Mouse (Mus musculus) lung, adult 2 months (tissue): ENCODE measurements at regions not wholly inside any gene's neighbourhood (a gene's known extent, or its start where the extent isn't known, plus 50 kb on each side); places are given as distances from the start of the nearest gene placed in this dataset.

Experiments used
- DNase-seq: peaks from one replicate; pipeline ENCODE4 v3.0.0; 2022
- H3K4me1 ChIP-seq: fragments of 200-500 bp; 2 replicates; pipeline ENCODE4 v1.6.1; 2011; ENCODE audit warnings: low read length; ENCODE audit not compliant: control insufficient read depth, insufficient read depth
- H3K4me3 ChIP-seq: fragments of 200-500 bp; replicated peaks from 2 replicates; pipeline ENCODE3; 2011; ENCODE audit warnings: low read depth, mild to moderate bottlenecking, control low read depth, low read length; ENCODE audit errors: extremely low read depth
- CTCF ChIP-seq: fragments of 200-500 bp; IDR thresholded peaks from 2 replicates; pipeline ENCODE4 v1.5.1; 2011; ENCODE audit warnings: mild to moderate bottlenecking, low read length, control low read depth; ENCODE audit not compliant: insufficient read depth
- POLR2A ChIP-seq: fragments of 200-500 bp; IDR thresholded peaks from 2 replicates; pipeline ENCODE4 v1.6.1; 2011; ENCODE audit warnings: low read depth, mild to moderate bottlenecking, control low read depth, low read length, borderline replicate concordance; ENCODE audit errors: extremely low read depth
- WGBS: fragments of 180-500 bp; shearing (Covaris S2); methylation state at CpG from one replicate; pipeline ENCODE4 v1.1.7; 2018; 5-methylcytosine and 5-hydroxymethylcytosine counted together

DNA sequence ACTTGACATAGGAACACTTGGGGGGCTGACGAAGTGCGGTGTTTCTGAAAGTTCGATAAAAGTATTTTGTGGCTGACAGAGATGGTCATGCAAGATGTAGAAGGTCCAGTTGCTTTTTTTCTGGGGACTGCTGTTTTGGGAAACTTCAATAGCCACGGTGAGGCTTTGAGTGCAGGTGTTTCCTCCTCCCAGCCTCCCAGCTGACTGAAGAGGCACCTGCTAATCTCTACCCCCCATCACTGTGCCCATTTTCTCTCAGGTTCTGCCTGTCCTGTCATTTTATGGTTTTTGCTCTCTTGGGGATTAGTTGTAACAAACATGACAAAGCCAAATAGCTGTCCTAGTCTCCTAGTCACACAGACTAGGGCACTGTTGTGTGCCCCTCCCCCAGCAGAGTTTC lies 495.1 kb upstream of the Adgrl2 start:
- WGBS: 69% methylated on average over 4 of the region's 4 CpGs
- DNase-seq: no peak
- H3K4me1 ChIP-seq: no peaks in the 10 kb centered on the region
- H3K4me3 ChIP-seq: no peak overlapping the region
- TF ChIP-seq CTCF: no peak
- no peak for TF ChIP-seq POLR2A

GRCm38 (mm10) chr3:149484319-149484718 lies 494.0 kb upstream of the Adgrl2 start:
- whole genome bisulfite sequencing: 76% methylated on average over 2 of the region's 2 CpGs
- TF ChIP-seq POLR2A (no peak), CTCF (no peak)
- no peak overlapping the region for H3K4me3 ChIP-seq
- no peaks in the 10 kb centered on the region for H3K4me1 ChIP-seq
- no peak for DNase-seq

GRCm38 (mm10) chr3:149476151-149476550 lies 485.8 kb upstream of the Adgrl2 start:
- DNase-seq: no peak
- TF ChIP-seq POLR2A (no peak), CTCF (no peak)
- no peak overlapping the region for H3K4me3 ChIP-seq
- WGBS: 72% methylated on average over 2 of the region's 2 CpGs
- H3K4me1 ChIP-seq: no peaks in the 10 kb centered on the region

DNA sequence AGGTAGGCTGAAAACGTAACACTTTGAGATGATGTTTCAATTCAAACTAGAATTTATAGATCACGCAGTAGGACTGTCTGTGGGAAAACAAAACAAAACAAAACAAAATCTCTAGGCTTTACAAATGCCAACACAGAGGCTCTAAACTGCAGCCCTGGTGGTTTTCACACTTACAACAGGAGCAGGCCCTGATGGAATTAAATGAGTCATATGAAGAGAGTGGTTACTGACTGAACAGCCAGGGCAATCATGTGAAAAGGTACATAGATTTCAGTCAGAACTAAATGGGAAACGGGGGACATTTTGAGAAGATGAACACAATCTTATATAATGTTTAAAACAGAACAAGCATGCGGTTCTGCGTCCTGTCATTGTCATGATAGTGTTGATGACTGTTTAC lies 476.6 kb upstream of the Adgrl2 start:
- Histone ChIP-seq H3K4me3 (no peak overlapping the region), H3K4me1 (no peaks in the 10 kb centered on the region)
- TF ChIP-seq POLR2A: no peak
- TF ChIP-seq CTCF: no peak
- WGBS: 87% methylated on average over 5 of the region's 5 CpGs
- DNase-seq: no peak

DNA sequence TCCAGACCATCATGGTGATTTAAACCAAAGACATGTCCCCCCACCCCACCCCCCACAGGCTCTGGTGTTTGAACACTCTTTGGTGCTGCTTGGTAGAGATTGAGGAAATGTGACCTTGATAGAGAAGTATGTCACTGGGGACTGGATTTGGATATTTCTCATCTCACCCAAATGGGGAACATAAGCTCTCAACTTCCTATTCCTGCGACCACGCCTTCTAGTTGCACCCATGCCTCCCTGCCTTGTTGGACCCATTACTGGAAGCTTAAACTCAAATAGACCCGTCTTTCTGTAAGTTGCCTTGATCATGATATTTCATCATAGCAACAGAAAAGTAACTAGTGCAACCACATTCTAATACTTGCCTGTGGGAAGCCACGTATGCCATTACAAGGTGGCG lies 474.2 kb upstream of the Adgrl2 start:
- 95% methylated on average over 5 of the region's 5 CpGs for WGBS

GRCm38 (mm10) chr3:149462121-149462541 lies 471.8 kb upstream of the Adgrl2 start:
- DNase-seq: no peak
- 81% methylated on average over 2 of the region's 2 CpGs for WGBS

More for the DNA sequence above, 474.2 kb upstream of the Adgrl2 start:
- Histone ChIP-seq H3K4me1 (no peaks in the 10 kb centered on the region), H3K4me3 (no peak overlapping the region)
- DNase-seq: no peak
- TF ChIP-seq POLR2A: no peak
- no peak for TF ChIP-seq CTCF

DNA sequence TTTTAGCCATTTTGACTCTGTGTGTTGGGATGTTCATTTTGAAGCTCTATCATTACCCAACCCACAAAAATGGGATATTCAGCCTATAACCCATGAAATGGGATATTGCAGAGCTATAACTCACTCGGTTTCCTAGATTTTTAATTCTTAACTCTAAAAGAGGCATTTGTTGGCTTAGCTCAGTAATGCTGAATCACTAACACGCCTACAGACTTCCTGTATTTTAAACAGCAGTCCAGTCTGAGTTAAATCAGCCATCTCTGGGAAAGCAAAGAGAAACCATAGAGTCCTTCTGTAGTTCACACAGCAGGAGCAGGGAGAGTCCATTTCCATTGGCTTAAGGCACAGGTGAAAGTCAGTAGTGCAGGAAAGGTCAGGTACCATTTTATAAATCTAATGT lies 471.3 kb upstream of the Adgrl2 start:
- DNase-seq: no peak
- 62% methylated on average over 2 of the region's 2 CpGs for WGBS
- Histone ChIP-seq H3K4me1 (no peaks in the 10 kb centered on the region), H3K4me3 (no peak overlapping the region)
- TF ChIP-seq POLR2A (no peak), CTCF (no peak)

More at GRCm38 (mm10) chr3:149462121-149462541, 471.8 kb upstream of the Adgrl2 start:
- TF ChIP-seq CTCF (no peak), POLR2A (no peak)
- no peaks in the 10 kb centered on the region for H3K4me1 ChIP-seq
- no peak overlapping the region for H3K4me3 ChIP-seq

DNA sequence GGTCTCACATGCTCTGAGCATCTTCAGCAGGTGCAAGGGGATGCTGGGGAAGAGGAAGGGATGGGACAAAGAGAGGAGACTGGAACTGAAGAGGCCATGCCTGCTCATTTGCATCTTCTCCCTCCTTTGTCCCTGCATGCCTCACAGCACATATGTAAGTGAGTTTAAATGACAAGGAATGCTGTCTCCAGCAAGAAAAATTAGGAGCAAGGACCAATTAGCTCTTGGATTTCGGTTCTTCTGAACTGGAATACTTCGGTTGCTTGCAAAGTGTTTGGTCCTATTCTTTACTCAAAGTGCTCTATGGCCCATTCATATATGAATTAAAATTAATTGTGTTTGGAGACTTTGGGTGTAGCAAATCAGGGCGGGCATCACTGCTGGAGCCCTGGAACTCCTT lies 459.0 kb upstream of the Adgrl2 start:
- no peaks in the 10 kb centered on the region for H3K4me1 ChIP-seq
- no peak for DNase-seq
- TF ChIP-seq CTCF (no peak), POLR2A (no peak)
- 86% methylated on average over 3 of the region's 3 CpGs for WGBS
- no peak overlapping the region for H3K4me3 ChIP-seq

DNA sequence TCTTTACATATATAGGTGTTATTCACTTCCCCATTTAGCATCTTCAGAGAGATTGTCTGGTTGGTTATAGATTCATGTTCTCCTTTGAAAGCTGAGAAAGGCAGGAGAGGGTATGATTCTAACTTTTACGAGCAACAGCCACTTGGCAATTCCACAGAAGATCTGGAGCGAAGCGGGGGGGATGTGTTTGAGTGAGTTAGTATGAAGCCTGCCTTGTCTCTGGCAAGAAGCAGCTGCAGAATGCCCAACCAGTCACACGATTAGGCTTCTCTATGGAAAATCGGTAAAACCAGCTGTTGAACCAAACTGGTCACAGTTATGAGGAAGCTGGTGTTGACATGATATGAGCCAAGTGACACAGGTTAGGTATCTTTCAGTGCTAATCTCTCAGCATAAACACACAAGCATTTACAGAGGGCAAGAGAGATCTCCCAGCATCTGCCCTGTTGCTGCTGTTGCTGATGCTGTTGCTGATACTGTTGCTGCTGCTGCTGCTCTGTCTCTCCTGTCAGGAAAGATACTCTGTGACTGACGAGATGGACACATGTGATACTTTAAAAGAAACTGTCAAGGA lies 455.7 kb upstream of the Adgrl2 start:
- WGBS: 74% methylated on average over 6 of the region's 6 CpGs
- no peak for TF ChIP-seq CTCF
- Histone ChIP-seq H3K4me3 (no peak overlapping the region), H3K4me1 (no peaks in the 10 kb centered on the region)
- no peak for DNase-seq

DNA sequence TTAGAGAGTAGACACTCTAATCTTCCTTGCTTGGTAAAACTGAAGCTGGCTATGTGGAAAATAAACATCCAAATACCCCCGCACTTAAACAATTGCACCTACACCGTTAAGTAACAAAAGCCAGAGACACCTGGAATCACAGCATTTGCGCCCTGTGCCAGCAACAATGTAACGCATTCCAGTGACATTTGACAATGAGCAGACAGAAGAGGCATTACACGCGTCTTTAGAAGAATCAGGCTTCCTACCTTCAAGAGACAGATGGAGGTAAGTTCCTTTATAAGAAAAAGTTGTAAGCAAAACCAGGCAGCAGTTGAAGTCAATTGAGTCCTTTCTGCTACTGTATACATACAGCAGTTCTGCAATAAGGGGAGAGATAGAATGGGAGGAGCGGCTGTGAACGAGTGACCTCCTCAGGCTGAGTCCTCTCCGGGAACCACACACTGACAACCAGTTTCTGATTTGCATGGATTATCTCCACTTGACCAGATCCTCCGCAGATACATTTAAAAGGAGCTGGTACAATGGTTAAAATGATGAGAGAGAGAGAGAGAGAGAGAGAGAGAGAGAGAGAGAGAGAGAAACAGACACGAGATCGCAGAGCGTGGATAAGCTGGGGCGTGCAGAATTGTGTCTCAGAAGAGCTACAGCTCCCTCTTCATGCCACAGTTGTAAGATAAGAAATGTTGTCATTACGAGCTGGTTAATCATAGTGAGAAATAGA lies 454.7 kb upstream of the Adgrl2 start:
- no peak for DNase-seq

More for the DNA sequence above, 454.7 kb upstream of the Adgrl2 start:
- Histone ChIP-seq H3K4me1 (no peaks in the 10 kb centered on the region), H3K4me3 (peak overlapping the region; percentile 68)
- TF ChIP-seq CTCF (peak; percentile 55), POLR2A (no peak)
- 8% methylated on average over 15 of the region's 15 CpGs for WGBS
